Mouse (Mus musculus): ENCODE results near the gene Prm3. TPM values are rescaled to one million over a fixed set of nuclear protein-coding genes. Genes with fewer than 3 reads are reported as not detected.
A peak's percentile ranks its signal among the peaks of the same experiment; 100 is the strongest.

Gene Prm3
- not detected in 2 replicates for polyA plus RNA-seq (2012; rRNA removed)

GRCm38 (mm10) chr16:10790702-10791101 is at the start of gene Prm3:
Prm3 (minus strand) TSS chr16:10790914.
- TF ChIP-seq POLR2A (IDR thresholded peaks at IDR 0.05; ENCODE audit: borderline replicate concordance, extremely low read depth, insufficient read depth, insufficient read length, poor library complexity, severe bottlenecking) (no peak), CTCF (IDR thresholded peaks at IDR 0.05; ENCODE audit: borderline replicate concordance, extremely low read depth, insufficient read depth, insufficient read length) (no peak)
- DNase-seq (ENCODE audit: low read depth) = no peak

DNA sequence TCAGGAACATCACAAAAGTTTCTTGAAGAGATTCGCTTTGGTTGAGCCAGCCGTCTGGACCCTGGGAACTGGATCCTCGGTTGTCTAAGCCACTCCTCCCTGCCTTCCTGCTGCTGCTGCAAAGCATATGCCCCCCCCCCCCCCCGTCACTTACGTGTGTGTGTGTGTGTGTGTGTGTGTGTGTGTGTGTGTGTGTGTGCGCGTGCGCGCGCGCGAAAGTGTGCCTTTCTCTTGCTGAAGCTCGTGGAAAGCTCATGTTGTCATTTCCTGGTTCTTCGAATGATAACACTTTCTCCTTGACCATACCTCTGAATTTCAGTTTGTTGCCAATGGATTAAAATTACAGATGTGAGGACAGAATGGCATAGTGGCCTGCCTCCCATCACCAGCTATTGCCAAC is 49.3 kb upstream of the Prm3 start:
- no peak for DNase-seq (ENCODE audit: low read depth)
- TF ChIP-seq POLR2A (IDR thresholded peaks at IDR 0.05; ENCODE audit: borderline replicate concordance, extremely low read depth, insufficient read depth, insufficient read length, poor library complexity, severe bottlenecking) (no peak), CTCF (IDR thresholded peaks at IDR 0.05; ENCODE audit: borderline replicate concordance, extremely low read depth, insufficient read depth, insufficient read length) (no peak)

- TF ChIP-seq POLR2A (IDR thresholded peaks at IDR 0.05; ENCODE audit: borderline replicate concordance, extremely low read depth, insufficient read depth, insufficient read length, poor library complexity, severe bottlenecking) = no peak
- no peak for TF ChIP-seq CTCF (IDR thresholded peaks at IDR 0.05; ENCODE audit: borderline replicate concordance, extremely low read depth, insufficient read depth, insufficient read length)
- peak; percentile 22 for DNase-seq (ENCODE audit: low read depth)
These were observed 48.0 kb upstream of the Prm3 start for GRCm38 (mm10) chr16:10838487-10839245.

DNA sequence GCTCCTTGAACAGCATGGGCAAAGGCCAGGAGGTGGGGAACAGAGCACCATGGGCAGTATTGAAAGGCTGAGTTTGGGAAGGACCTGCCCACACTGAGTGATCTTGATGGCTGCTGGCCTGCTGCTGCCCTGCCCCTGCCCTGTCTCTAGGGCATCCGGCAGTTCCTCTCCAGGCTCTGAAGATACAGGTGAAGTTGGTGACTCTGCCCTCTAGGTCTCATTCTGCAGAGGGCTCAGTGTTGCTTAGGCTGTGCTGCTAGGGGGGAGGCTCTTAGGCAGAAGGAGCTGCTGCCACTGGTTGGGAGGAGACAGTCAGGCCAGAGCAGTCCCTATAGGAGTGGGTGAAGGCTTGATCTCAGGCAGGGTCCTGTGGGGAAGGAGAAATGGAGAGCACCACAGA is 47.2 kb upstream of the Prm3 start:
- TF ChIP-seq CTCF (IDR thresholded peaks at IDR 0.05; ENCODE audit: borderline replicate concordance, extremely low read depth, insufficient read depth, insufficient read length) (no peak), POLR2A (IDR thresholded peaks at IDR 0.05; ENCODE audit: borderline replicate concordance, extremely low read depth, insufficient read depth, insufficient read length, poor library complexity, severe bottlenecking) (no peak)
- DNase-seq (ENCODE audit: low read depth) = no peak

GRCm38 (mm10) chr16:10837250-10837649 is 46.5 kb upstream of the Prm3 start:
- DNase-seq (ENCODE audit: low read depth) = no peak
- TF ChIP-seq CTCF (IDR thresholded peaks at IDR 0.05; ENCODE audit: borderline replicate concordance, extremely low read depth, insufficient read depth, insufficient read length) (no peak), POLR2A (IDR thresholded peaks at IDR 0.05; ENCODE audit: borderline replicate concordance, extremely low read depth, insufficient read depth, insufficient read length, poor library complexity, severe bottlenecking) (no peak)

DNA sequence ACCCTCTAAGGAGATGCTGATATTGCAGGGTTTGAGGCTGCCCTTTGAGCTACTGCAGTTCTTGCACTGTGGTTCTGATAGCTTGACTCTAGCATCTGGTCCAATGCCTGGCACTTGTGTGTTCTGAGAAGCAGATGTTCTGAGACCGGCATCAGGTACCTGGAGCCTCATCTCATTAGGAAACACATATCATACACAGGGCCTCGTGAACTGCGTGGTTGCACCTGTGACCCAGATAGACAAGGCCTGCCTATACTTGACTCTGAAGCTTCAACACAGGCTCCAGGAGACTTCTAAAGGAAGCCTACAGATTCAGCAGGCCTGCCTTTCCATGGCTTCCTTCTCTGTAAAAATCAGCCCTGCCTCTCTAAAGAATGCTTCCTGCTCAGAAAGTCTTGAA is 45.7 kb upstream of the Prm3 start:
- DNase-seq (ENCODE audit: low read depth) = no peak
- TF ChIP-seq POLR2A (IDR thresholded peaks at IDR 0.05; ENCODE audit: borderline replicate concordance, extremely low read depth, insufficient read depth, insufficient read length, poor library complexity, severe bottlenecking) = no peak
- no peak for TF ChIP-seq CTCF (IDR thresholded peaks at IDR 0.05; ENCODE audit: borderline replicate concordance, extremely low read depth, insufficient read depth, insufficient read length)

- peak; percentile 95 for DNase-seq (ENCODE audit: low read depth)
- TF ChIP-seq POLR2A (IDR thresholded peaks at IDR 0.05; ENCODE audit: borderline replicate concordance, extremely low read depth, insufficient read depth, insufficient read length, poor library complexity, severe bottlenecking) = 0 out of 2 replicates have a peak, but pooled peaks have one; percentile 29
- TF ChIP-seq CTCF (IDR thresholded peaks at IDR 0.05; ENCODE audit: borderline replicate concordance, extremely low read depth, insufficient read depth, insufficient read length) = no peak
These were observed 44.3 kb upstream of the Prm3 start, which contains the start of gene Rmi2 for GRCm38 (mm10) chr16:10834911-10835587. Rmi2 (plus strand) TSS chr16:10835059.

DNA sequence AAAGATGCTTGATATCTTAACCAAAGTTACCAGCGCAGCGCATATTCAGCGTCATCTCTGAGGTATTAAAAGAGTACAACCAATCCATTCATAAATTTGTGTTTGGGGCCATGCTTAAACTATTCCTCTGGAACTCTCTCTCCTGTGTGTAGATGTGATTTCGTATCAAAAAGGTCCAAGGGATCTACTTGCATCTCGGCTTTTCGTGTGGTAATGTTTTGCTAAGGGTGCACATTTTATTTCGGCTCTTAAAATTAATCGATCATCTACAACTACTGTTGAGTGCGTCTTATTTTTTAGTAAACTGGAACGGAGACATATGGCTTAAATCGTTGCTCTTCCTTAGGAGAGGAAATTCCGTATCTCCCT is 43.8 kb upstream of the Prm3 start:
- no peak for DNase-seq (ENCODE audit: low read depth)
- no peak for TF ChIP-seq CTCF (IDR thresholded peaks at IDR 0.05; ENCODE audit: borderline replicate concordance, extremely low read depth, insufficient read depth, insufficient read length)
- no peak for TF ChIP-seq POLR2A (IDR thresholded peaks at IDR 0.05; ENCODE audit: borderline replicate concordance, extremely low read depth, insufficient read depth, insufficient read length, poor library complexity, severe bottlenecking)

DNA sequence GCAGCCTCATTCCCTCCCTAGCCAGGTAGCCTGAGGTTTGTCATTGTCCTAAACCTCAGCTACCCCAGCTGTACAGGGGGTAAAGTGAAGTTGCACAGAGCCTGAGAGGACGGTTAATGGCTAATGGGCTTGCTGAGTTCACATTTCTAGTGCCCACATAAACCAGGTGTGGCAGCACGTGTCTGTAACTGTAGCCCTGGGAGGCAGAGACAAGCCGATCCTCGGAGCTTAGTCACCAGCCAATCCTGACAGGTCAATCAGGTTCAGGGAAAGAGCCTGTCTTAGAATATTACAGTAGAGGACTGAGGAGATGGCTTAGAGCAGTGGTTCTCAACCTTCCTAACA is 37.7 kb upstream of the Prm3 start:
- TF ChIP-seq CTCF (IDR thresholded peaks at IDR 0.05; ENCODE audit: borderline replicate concordance, extremely low read depth, insufficient read depth, insufficient read length) (no peak), POLR2A (IDR thresholded peaks at IDR 0.05; ENCODE audit: borderline replicate concordance, extremely low read depth, insufficient read depth, insufficient read length, poor library complexity, severe bottlenecking) (no peak)

DNA sequence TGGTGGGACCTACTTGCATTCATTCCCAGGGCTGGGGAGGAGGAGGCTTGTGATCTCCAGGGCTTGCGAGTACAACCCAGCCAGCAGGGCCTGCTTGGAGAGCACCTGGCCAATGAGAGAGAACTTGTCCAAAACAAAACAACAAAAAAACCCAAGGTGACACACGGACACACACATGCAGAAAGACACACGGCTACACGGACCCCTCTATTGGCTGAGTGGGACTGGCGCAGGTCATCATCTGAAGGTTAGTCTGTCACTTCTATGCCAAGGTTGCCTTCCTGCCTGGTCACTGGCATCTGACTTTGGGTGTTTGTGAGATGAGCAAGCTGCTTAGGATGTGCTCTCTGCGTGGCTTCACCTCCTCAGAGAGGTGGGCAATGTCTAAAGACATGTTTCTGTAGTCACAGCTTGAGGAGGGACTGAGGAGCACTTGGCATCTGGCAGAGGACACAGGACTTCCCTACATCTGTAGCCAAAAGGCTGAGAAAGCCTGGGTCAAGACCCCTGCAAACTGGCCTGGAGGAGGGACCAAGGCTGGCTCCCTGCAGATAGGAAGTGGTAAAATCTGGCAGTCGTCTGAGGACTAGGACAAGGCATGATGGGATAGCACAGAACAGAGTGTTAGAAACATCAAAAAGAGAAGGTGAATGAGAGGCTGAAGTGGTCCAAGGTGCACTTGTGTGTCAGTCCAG is 37.2 kb upstream of the Prm3 start:
- DNase-seq (ENCODE audit: low read depth) = no peak
- TF ChIP-seq CTCF (IDR thresholded peaks at IDR 0.05; ENCODE audit: borderline replicate concordance, extremely low read depth, insufficient read depth, insufficient read length) (no peak), POLR2A (IDR thresholded peaks at IDR 0.05; ENCODE audit: borderline replicate concordance, extremely low read depth, insufficient read depth, insufficient read length, poor library complexity, severe bottlenecking) (no peak)

More for the DNA sequence above, 37.7 kb upstream of the Prm3 start:
- DNase-seq (ENCODE audit: low read depth) = no peak

GRCm38 (mm10) chr16:10827269-10827668 is 36.6 kb upstream of the Prm3 start:
- no peak for TF ChIP-seq CTCF (IDR thresholded peaks at IDR 0.05; ENCODE audit: borderline replicate concordance, extremely low read depth, insufficient read depth, insufficient read length)
- TF ChIP-seq POLR2A (IDR thresholded peaks at IDR 0.05; ENCODE audit: borderline replicate concordance, extremely low read depth, insufficient read depth, insufficient read length, poor library complexity, severe bottlenecking) = no peak
- DNase-seq (ENCODE audit: low read depth) = no peak

All from brain, embryonic 14.5 days (tissue).